Mouse (Mus musculus) midbrain, postnatal 0 days (tissue): Measurements from ENCODE around the gene Mus81. TPM values are rescaled to one million over a fixed set of nuclear protein-coding genes. Genes with fewer than 3 reads are reported as not detected.

Source experiments
- ATAC-seq: fragments of 200-750 bp; cut with Nextera tagmentation; 2 replicates; pipeline ENCODE4 v1.8.0; 2017; ENCODE audit warnings: moderate number of reproducible peaks, mild to moderate bottlenecking, moderate TSS enrichment, moderate library complexity; ENCODE audit not compliant: low FRiP score
- DNase-seq: peaks from one replicate; pipeline ENCODE4 v3.0.0-alpha.2; 2015; ENCODE audit warnings: low spot score
- H3K27ac ChIP-seq: fragments of 300-500 bp; sonication (generic); 2 replicates; pipeline ENCODE4 v1.5.1; 2014; ENCODE audit warnings: low read depth, mild to moderate bottlenecking, low read length, mixed read lengths
- H3K27me3 ChIP-seq: fragments of 300-500 bp; sonication (generic); 2 replicates; pipeline ENCODE4 v1.6.1; 2014; ENCODE audit warnings: low read length, control low read depth, mixed read lengths; ENCODE audit not compliant: insufficient read depth
- H3K36me3 ChIP-seq: fragments of 300-500 bp; sonication (generic); 2 replicates; pipeline ENCODE4 v1.6.1; 2014; ENCODE audit warnings: low read length, control low read depth, mixed read lengths; ENCODE audit not compliant: insufficient read depth
- H3K4me1 ChIP-seq: fragments of 300-500 bp; sonication (generic); 2 replicates; pipeline ENCODE4 v1.6.1; 2014; ENCODE audit warnings: mild to moderate bottlenecking, control low read depth, antibody characterized with exemption, low read length, mixed read lengths; ENCODE audit not compliant: insufficient read depth
- H3K4me2 ChIP-seq: fragments of 300-500 bp; sonication (generic); 2 replicates; pipeline ENCODE4 v1.6.1; 2014; ENCODE audit warnings: low read depth, mild to moderate bottlenecking, low read length, mixed read lengths; ENCODE audit not compliant: poor library complexity, severe bottlenecking
- H3K4me3 ChIP-seq: fragments of 300-500 bp; sonication (generic); 2 replicates; pipeline ENCODE4 v1.5.1; 2014; ENCODE audit warnings: low read depth, mild to moderate bottlenecking, low read length, moderate library complexity
- H3K9ac ChIP-seq: fragments of 300-500 bp; sonication (generic); replicated peaks from 2 replicates; pipeline ENCODE4 v1.6.1; 2014; ENCODE audit warnings: mild to moderate bottlenecking, low read length, moderate library complexity, mixed read lengths; ENCODE audit not compliant: poor library complexity, severe bottlenecking
- H3K9me3 ChIP-seq: fragments of 300-500 bp; sonication (generic); 2 replicates; pipeline ENCODE4 v1.6.1; 2016; ENCODE audit warnings: low read length, control low read depth
- CTCF ChIP-seq: IDR thresholded peaks from 2 replicates; pipeline ENCODE4 v1.5.1; 2016; ENCODE audit warnings: antibody characterized with exemption, mild to moderate bottlenecking
- WGBS: fragments of 180-500 bp; shearing (Covaris S2); extraction: QIAGEN DNeasy Blood & Tissue Kit; methylation state at CpG from one replicate; pipeline ENCODE4 v1.1.7; 2014; 5-methylcytosine and 5-hydroxymethylcytosine counted together
- polyA plus RNA-seq: library from polyadenylated mRNA; unstranded; fragments of >200 nt; fragmentation: Nextera tagmentation; extraction: Ambion mirVana; gene quantifications from 2 replicates; pipeline ENCODE4 v1.2.1, GENCODE M21; 2015
- total RNA-seq: library from RNA; depleted of rRNA; stranded (reverse); fragments of >200 nt; gene quantifications from 2 replicates; pipeline ENCODE4 v1.2.3, GENCODE M21; 2014; rRNA removed

The Mus81 gene
- total RNA-seq (60.9 and 87.3 TPM in 2 replicates), polyA plus RNA-seq (27.9 and 30.4 TPM in 2 replicates)

- peak within 1 kb of the TSS; percentile 98 for H3K27ac ChIP-seq
- H3K4me2 ChIP-seq = peak within 1 kb of the TSS; percentile 83
- H3K27me3 ChIP-seq = no peaks in the 10 kb centered on the region
- ATAC-seq (peak; percentile 64), DNase-seq (peak; percentile 96)
- no peaks in the 10 kb centered on the region for H3K9me3 ChIP-seq
- under 1% methylated on average over 39 of the region's 39 CpGs for WGBS
- peaks cover 35% of the 10 kb centered on the region for H3K36me3 ChIP-seq
- peak within 1 kb of the TSS; percentile 52 for H3K4me3 ChIP-seq
- peak; percentile 86 for TF ChIP-seq CTCF
- peaks cover 3% of the 10 kb centered on the region; the same call in 1 of the 2 replicates for H3K4me1 ChIP-seq
- peak within 1 kb of the TSS; percentile 74 for H3K9ac ChIP-seq
Measured at GRCm38 (mm10) chr19:5487768-5488550, at the start of gene Mus81. TSS of gene Mus81 (minus strand) at chr19:5488402.

GRCm38 (mm10) chr19:5532520-5532919 is 44.3 kb upstream of the Mus81 start:
- Histone ChIP-seq H3K4me3 (no peak overlapping the region), H3K27me3 (no peaks in the 10 kb centered on the region), H3K27ac (no peak overlapping the region), H3K9me3 (no peaks in the 10 kb centered on the region), H3K36me3 (no peaks in the 10 kb centered on the region), H3K4me2 (no peak overlapping the region), H3K4me1 (0 out of 2 replicates have a peak, but pooled peaks cover 4% of the 10 kb centered on the region), H3K9ac (no peak overlapping the region)
- no peak for DNase-seq
- no peak for TF ChIP-seq CTCF
- ATAC-seq = no peak
- WGBS = 71% methylated on average over 8 of the region's 8 CpGs

- Histone ChIP-seq H3K4me3 (no peak overlapping the region), H3K4me2 (no peak overlapping the region), H3K4me1 (0 out of 2 replicates have a peak, but pooled peaks cover 4% of the 10 kb centered on the region), H3K36me3 (no peaks in the 10 kb centered on the region), H3K27ac (no peak overlapping the region), H3K9me3 (no peaks in the 10 kb centered on the region), H3K27me3 (no peaks in the 10 kb centered on the region), H3K9ac (0 out of 2 replicates have a peak overlapping the region, but pooled peaks have one; percentile 1)
- no peak for TF ChIP-seq CTCF
- DNase-seq (no peak), ATAC-seq (no peak; the same call in 1 of the 2 replicates)
- 17% methylated on average over 7 of the region's 7 CpGs for WGBS
Measured at GRCm38 (mm10) chr19:5530138-5530524, 41.9 kb upstream of the Mus81 start.

GRCm38 (mm10) chr19:5529325-5530137 is 41.3 kb upstream of the Mus81 start:
- peak; percentile 94 for TF ChIP-seq CTCF
- ATAC-seq (peak; percentile 82), DNase-seq (peak; percentile 89)
- Histone ChIP-seq H3K27me3 (no peaks in the 10 kb centered on the region), H3K9me3 (no peaks in the 10 kb centered on the region), H3K9ac (no peak overlapping the region), H3K4me1 (0 out of 2 replicates have a peak, but pooled peaks cover 4% of the 10 kb centered on the region), H3K4me3 (no peak overlapping the region), H3K27ac (no peak overlapping the region), H3K4me2 (peak overlapping the region; percentile 33), H3K36me3 (no peaks in the 10 kb centered on the region)
- WGBS = 6% methylated on average over 20 of the region's 20 CpGs

GRCm38 (mm10) chr19:5525204-5525603 is 37.0 kb upstream of the Mus81 start:
- Histone ChIP-seq H3K27me3 (no peaks in the 10 kb centered on the region), H3K4me3 (no peak overlapping the region), H3K9ac (no peak overlapping the region), H3K36me3 (no peaks in the 10 kb centered on the region), H3K9me3 (no peaks in the 10 kb centered on the region), H3K27ac (no peak overlapping the region), H3K4me2 (no peak overlapping the region), H3K4me1 (0 out of 2 replicates have a peak, but pooled peaks cover 4% of the 10 kb centered on the region)
- ATAC-seq (no peak), DNase-seq (no peak)
- 69% methylated on average over 5 of the region's 5 CpGs for WGBS
- no peak for TF ChIP-seq CTCF
